In the genomic region with DNA sequence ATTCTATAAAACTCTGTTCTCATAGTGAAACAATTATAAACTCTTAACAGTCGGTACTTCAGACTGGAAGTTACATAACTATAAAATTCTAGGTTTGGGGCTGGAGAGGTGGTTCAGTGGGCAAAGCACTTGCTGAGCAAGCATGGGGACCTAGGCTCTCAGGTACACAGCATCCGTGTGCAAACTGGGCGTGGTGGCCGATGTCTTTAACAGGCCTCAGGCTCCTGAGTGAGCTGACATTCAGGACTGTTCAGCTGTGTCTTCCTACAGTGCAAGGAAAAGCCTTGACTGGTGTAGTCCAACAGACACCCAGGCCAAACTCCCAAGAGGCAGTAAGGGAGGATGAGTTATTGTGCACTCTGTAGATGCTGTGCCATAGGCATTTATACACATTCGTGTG, we compare ENCODE assay signal across 12 mouse cellular contexts. TPM values are rescaled to one million over a fixed set of nuclear protein-coding genes. Genes with fewer than 3 reads are reported as not detected.
DNase-seq lines count a peak whose midpoint lies in the region; ATAC-seq and TF ChIP-seq lines count a peak whose summit lies in the region.
"Had no signal": no experiment of that assay in that cellular context is flagged by ENCODE, and none has a peak within 500 bp of the region (broad histone marks: within the 10 kb centered on the region; RNA-seq: fewer than 3 reads in every experiment).

No protein-coding gene starts in this region.

- peaks cover 31% of the 10 kb centered on the region for H3K36me3 ChIP-seq in erythroblast, embryonic 14.5 days (ENCODE audit: control insufficient read depth)
- H3K36me3 ChIP-seq in liver, adult 2 months (ENCODE audit: control insufficient read depth, insufficient read depth, low read length): no peaks in the 10 kb centered on the region; the same call in 1 of the 2 replicates
- H3K36me3 ChIP-seq: neural tube, embryonic 12.5 days had no signal

- no peak for TF ChIP-seq POLR2A in liver, adult 2 months (IDR thresholded peaks at IDR 0.05; ENCODE audit: extremely low read depth, insufficient read depth, low read length)

- no peak for DNase-seq in layer of hippocampus, adult 2 months (ENCODE audit: low spot score in 2 of 2)
- no peak for DNase-seq in layer of hippocampus, adult 9-11 months
- no peak for DNase-seq in liver, adult 2 months (ENCODE audit: extremely low read depth, low read depth, low spot score)
- DNase-seq in ovary, adult 18-20 months (ENCODE audit: low spot score): no peak
- no peak for DNase-seq in MN1 (ENCODE audit: low spot score)
- DNase-seq: cerebellum, adult 8-10 months; lung, embryonic 14.5 days; thymus, postnatal 25 days had no signal

- no peak for ATAC-seq in erythroblast, adult 5-6 weeks (replicated peaks; ENCODE audit: low FRiP score, poor library complexity, severe bottlenecking)
- peak; percentile 10 for ATAC-seq in CD4-positive, CD25-positive, alpha-beta regulatory T cell, adult 4 months

- H3K27ac ChIP-seq in layer of hippocampus, adult 2 months: peak overlapping the region; percentile 46; the same call in 1 of the 2 replicates
- H3K27ac ChIP-seq in liver, adult 2 months (replicated peaks; ENCODE audit: insufficient read depth, low read depth, low read length): peak overlapping the region; percentile 98
- H3K27ac ChIP-seq: neural tube, embryonic 12.5 days had no signal

- no peaks in the 10 kb centered on the region for H3K9me3 ChIP-seq in erythroblast, embryonic 14.5 days (ENCODE audit: control insufficient read depth, low read length)
- H3K9me3 ChIP-seq: neural tube, embryonic 12.5 days had no signal

- peak overlapping the region; percentile 19 for H3K4me3 ChIP-seq in erythroblast, embryonic 14.5 days (replicated peaks)
- no peak overlapping the region for H3K4me3 ChIP-seq in layer of hippocampus, adult 2 months
- H3K4me3 ChIP-seq in liver, adult 2 months (ENCODE audit: insufficient read depth, low read depth, low read length): peak overlapping the region; percentile 78
- H3K4me3 ChIP-seq: neural tube, embryonic 12.5 days had no signal

- peak overlapping the region; percentile 96 for H3K9ac ChIP-seq in liver, adult 2 months (ENCODE audit: low read depth, low read length)
- H3K9ac ChIP-seq: lung, embryonic 14.5 days; neural tube, embryonic 12.5 days had no signal

- peaks cover 4% of the 10 kb centered on the region; the same call in 1 of the 2 replicates for H3K79me2 ChIP-seq in liver, adult 2 months (ENCODE audit: control insufficient read depth, insufficient read depth, low read length)

- no peak for TF ChIP-seq CTCF in layer of hippocampus, adult 2 months (conservative IDR thresholded peaks at IDR 0.05)
- TF ChIP-seq CTCF in liver, adult 2 months (IDR thresholded peaks at IDR 0.05; ENCODE audit: low read depth, low read length): no peak

- H3K27me3 ChIP-seq in erythroblast, embryonic 14.5 days (ENCODE audit: control insufficient read depth): no peaks in the 10 kb centered on the region
- H3K27me3 ChIP-seq in liver, adult 2 months (ENCODE audit: control insufficient read depth, insufficient read depth, low read length): no peaks in the 10 kb centered on the region
- H3K27me3 ChIP-seq: neural tube, embryonic 12.5 days had no signal

- WGBS in liver, adult 2 months: 70% methylated on average over 5 of the region's 5 CpGs

- H3K4me1 ChIP-seq in erythroblast, embryonic 14.5 days (ENCODE audit: control insufficient read depth): peaks cover 85% of the 10 kb centered on the region
- peaks cover 43% of the 10 kb centered on the region for H3K4me1 ChIP-seq in liver, adult 2 months (ENCODE audit: control insufficient read depth, insufficient read depth, low read length)
- H3K4me1 ChIP-seq: neural tube, embryonic 12.5 days had no signal

RNA-seq across cellular contexts. Expression of gene Shld1, which starts 10.5 kb away (rescaled TPM):
- 0.12 and 0.28 TPM in 2 replicates for polyA plus RNA-seq in erythroblast, embryonic 14.5 days (2012)
- 17.7 and 30.5 TPM in 2 replicates for total RNA-seq in erythroblast, adult 5-6 weeks (2015; ENCODE audit: low replicate concordance)
- total RNA-seq in erythroblast, adult 5-6 weeks (2017; ENCODE audit: low replicate concordance): 26.1 and 27.6 TPM in 2 replicates
- 10 to 100 TPM in 1 of 2 experiments, 1 to 10 TPM in 1; 9.7 to 11.0 TPM for total RNA-seq in layer of hippocampus, adult 2 months (2021)
- 10 to 100 TPM; 36.6 to 38.3 TPM for polyA plus RNA-seq in CD4-positive, CD25-positive, alpha-beta regulatory T cell, adult 4 months (2017; shearing (Covaris generic))
- 14.1 and 17.1 TPM in 2 replicates for total RNA-seq in liver, adult 2 months (2014; rRNA removed)
- 7.6 and 8.7 TPM in 2 replicates for polyA plus RNA-seq in liver, adult 2 months (2012; rRNA removed)
